ENCODE assay signal across 15 mouse cellular contexts in genomic region chr1:37617047-37617446, GRCm38 (mm10).
DNase-seq lines count a peak whose midpoint lies in the region; ATAC-seq and TF ChIP-seq lines count a peak whose summit lies in the region.
"Had no signal": no experiment of that assay in that cellular context is flagged by ENCODE, and none has a peak within 500 bp of the region (broad histone marks: within the 10 kb centered on the region; RNA-seq: fewer than 3 reads in every experiment).

No protein-coding gene starts in this region.

- no peaks in the 10 kb centered on the region for H3K36me3 ChIP-seq in limb, embryonic 11.5 days (ENCODE audit: control insufficient read depth, insufficient read depth, low read length)
- H3K36me3 ChIP-seq in limb, embryonic 10.5 days = no peaks in the 10 kb centered on the region
- H3K36me3 ChIP-seq in intestine, embryonic 14.5 days (ENCODE audit: control insufficient read depth, insufficient read depth, low read length) = no peaks in the 10 kb centered on the region
- H3K36me3 ChIP-seq in stomach, embryonic 14.5 days (ENCODE audit: control insufficient read depth, insufficient read depth, low read length) = no peaks in the 10 kb centered on the region
- no peaks in the 10 kb centered on the region for H3K36me3 ChIP-seq in midbrain, embryonic 13.5 days
- H3K36me3 ChIP-seq in heart, adult 2 months (ENCODE audit: control insufficient read depth, insufficient read depth, low read length) = no peaks in the 10 kb centered on the region
- H3K36me3 ChIP-seq: heart, embryonic 15.5 days had no signal

- H3K4me1 ChIP-seq in limb, embryonic 11.5 days (ENCODE audit: control insufficient read depth, insufficient read depth, low read length) = 0 out of 2 replicates have a peak, but pooled peaks cover 9% of the 10 kb centered on the region
- H3K4me1 ChIP-seq in limb, embryonic 10.5 days = peaks cover 53% of the 10 kb centered on the region
- peaks cover 58% of the 10 kb centered on the region for H3K4me1 ChIP-seq in intestine, embryonic 14.5 days (replicated peaks; ENCODE audit: control insufficient read depth, insufficient read depth, low read length)
- H3K4me1 ChIP-seq in stomach, embryonic 14.5 days (ENCODE audit: control insufficient read depth, insufficient read depth, low read length) = peaks cover 42% of the 10 kb centered on the region; the same call in 1 of the 2 replicates
- 0 out of 2 replicates have a peak, but pooled peaks cover 4% of the 10 kb centered on the region for H3K4me1 ChIP-seq in midbrain, embryonic 13.5 days (replicated peaks)
- peaks cover 10% of the 10 kb centered on the region for H3K4me1 ChIP-seq in heart, adult 2 months (ENCODE audit: control insufficient read depth, insufficient read depth, low read length)

- no peak overlapping the region for H3K27ac ChIP-seq in limb, embryonic 11.5 days (replicated peaks; ENCODE audit: low read depth, low read length)
- no peak overlapping the region for H3K27ac ChIP-seq in limb, embryonic 10.5 days
- H3K27ac ChIP-seq in intestine, embryonic 14.5 days (ENCODE audit: low read depth) = peak overlapping the region; percentile 71
- peak overlapping the region; percentile 82; the same call in 1 of the 2 replicates for H3K27ac ChIP-seq in stomach, embryonic 14.5 days (ENCODE audit: low read length)
- no peak overlapping the region for H3K27ac ChIP-seq in midbrain, embryonic 13.5 days
- H3K27ac ChIP-seq in heart, adult 2 months = no peak overlapping the region
- H3K27ac ChIP-seq: heart, embryonic 15.5 days had no signal

- no peak for DNase-seq in limb, embryonic 11.5 days (ENCODE audit: low spot score)
- DNase-seq in limb, embryonic 10.5 days (ENCODE audit: low spot score) = no peak
- DNase-seq in intestine, embryonic 14.5 days (ENCODE audit: low spot score) = no peak
- peak; percentile 56 for DNase-seq in thymus, postnatal 14 days
- DNase-seq in heart, adult 2 months = no peak
- DNase-seq: adrenal gland, postnatal 25 days; cerebellum, adult 2 months; heart, adult 11 months; lung, postnatal 14 days; right cerebral cortex, postnatal 25 days had no signal

- no peak overlapping the region for H3K9ac ChIP-seq in limb, embryonic 11.5 days (ENCODE audit: low read length)
- H3K9ac ChIP-seq in intestine, embryonic 14.5 days (ENCODE audit: low read length) = no peak overlapping the region
- no peak overlapping the region for H3K9ac ChIP-seq in stomach, embryonic 14.5 days (replicated peaks; ENCODE audit: low read depth, low read length)
- H3K9ac ChIP-seq in midbrain, embryonic 13.5 days (replicated peaks) = no peak overlapping the region
- no peak overlapping the region for H3K9ac ChIP-seq in heart, adult 2 months (ENCODE audit: low read depth, low read length)
- H3K9ac ChIP-seq: heart, embryonic 15.5 days had no signal

- 53% methylated on average over 5 of the region's 5 CpGs for WGBS in limb, embryonic 11.5 days
- WGBS in limb, embryonic 10.5 days = 70% methylated on average over 5 of the region's 5 CpGs
- WGBS in intestine, embryonic 14.5 days = 67% methylated on average over 5 of the region's 5 CpGs
- 58% methylated on average over 5 of the region's 5 CpGs for WGBS in stomach, embryonic 14.5 days
- WGBS in midbrain, embryonic 13.5 days = 85% methylated on average over 5 of the region's 5 CpGs
- WGBS in heart, adult 2 months = 87% methylated on average over 5 of the region's 5 CpGs

- no peak for TF ChIP-seq POLR2A in heart, adult 2 months (IDR thresholded peaks at IDR 0.05; ENCODE audit: insufficient read depth, low read depth, low read length)

- TF ChIP-seq EP300 in heart, adult 2 months (IDR thresholded peaks at IDR 0.05; ENCODE audit: insufficient read depth, low read depth, low read length) = no peak

- H3K9me3 ChIP-seq in limb, embryonic 11.5 days (ENCODE audit: control insufficient read depth, low read length) = no peaks in the 10 kb centered on the region
- no peaks in the 10 kb centered on the region for H3K9me3 ChIP-seq in limb, embryonic 10.5 days (replicated peaks)
- no peaks in the 10 kb centered on the region for H3K9me3 ChIP-seq in intestine, embryonic 14.5 days (ENCODE audit: control insufficient read depth, low read length)
- H3K9me3 ChIP-seq in stomach, embryonic 14.5 days (ENCODE audit: control insufficient read depth, low read depth, low read length) = no peaks in the 10 kb centered on the region
- H3K9me3 ChIP-seq in midbrain, embryonic 13.5 days = no peaks in the 10 kb centered on the region
- H3K9me3 ChIP-seq: heart, embryonic 15.5 days; megakaryocyte, embryonic 14.5 days had no signal

- no peak for TF ChIP-seq CTCF in heart, adult 2 months (IDR thresholded peaks at IDR 0.05)

- peak; percentile 35; the same call in 1 of the 2 replicates for ATAC-seq in limb, embryonic 11.5 days (ENCODE audit: insufficient number of reproducible peaks, low FRiP score, low TSS enrichment, low read depth)
- peak; percentile 18; the same call in 1 of the 2 replicates for ATAC-seq in intestine, embryonic 14.5 days (replicated peaks; ENCODE audit: low FRiP score, low TSS enrichment, low read depth)
- ATAC-seq in stomach, embryonic 14.5 days (ENCODE audit: insufficient number of reproducible peaks, insufficient read depth, low FRiP score, low read depth) = no peak
- ATAC-seq in midbrain, embryonic 13.5 days = no peak
- no peak for ATAC-seq in megakaryocyte-erythroid progenitor cell, adult 5-6 weeks (replicated peaks; ENCODE audit: low FRiP score, low TSS enrichment, poor library complexity, severe bottlenecking)

- no peaks in the 10 kb centered on the region for H3K27me3 ChIP-seq in limb, embryonic 11.5 days (ENCODE audit: control insufficient read depth, insufficient read depth, low read length)
- no peaks in the 10 kb centered on the region for H3K27me3 ChIP-seq in limb, embryonic 10.5 days (ENCODE audit: low read depth, poor library complexity, severe bottlenecking)
- no peaks in the 10 kb centered on the region for H3K27me3 ChIP-seq in intestine, embryonic 14.5 days (replicated peaks; ENCODE audit: control insufficient read depth, insufficient read depth, low read length)
- no peaks in the 10 kb centered on the region for H3K27me3 ChIP-seq in stomach, embryonic 14.5 days (ENCODE audit: control insufficient read depth, insufficient read depth, low read length)
- no peaks in the 10 kb centered on the region for H3K27me3 ChIP-seq in midbrain, embryonic 13.5 days
- H3K27me3 ChIP-seq in heart, adult 2 months (ENCODE audit: control insufficient read depth, insufficient read depth, low read length) = no peaks in the 10 kb centered on the region
- H3K27me3 ChIP-seq: heart, embryonic 15.5 days had no signal

- H3K4me3 ChIP-seq in limb, embryonic 11.5 days (ENCODE audit: low read depth, low read length) = no peak overlapping the region
- no peak overlapping the region for H3K4me3 ChIP-seq in limb, embryonic 10.5 days
- no peak overlapping the region for H3K4me3 ChIP-seq in intestine, embryonic 14.5 days (ENCODE audit: low read depth, low read length)
- no peak overlapping the region for H3K4me3 ChIP-seq in stomach, embryonic 14.5 days (ENCODE audit: low read depth, low read length)
- no peak overlapping the region for H3K4me3 ChIP-seq in midbrain, embryonic 13.5 days (replicated peaks)
- no peak overlapping the region for H3K4me3 ChIP-seq in heart, adult 2 months
- H3K4me3 ChIP-seq: heart, embryonic 15.5 days had no signal

- H3K4me2 ChIP-seq in limb, embryonic 11.5 days (ENCODE audit: low read depth, severe bottlenecking) = no peak overlapping the region
- H3K4me2 ChIP-seq in intestine, embryonic 14.5 days (ENCODE audit: low read length) = no peak overlapping the region
- no peak overlapping the region for H3K4me2 ChIP-seq in stomach, embryonic 14.5 days (replicated peaks; ENCODE audit: low read depth, low read length)
- H3K4me2 ChIP-seq in midbrain, embryonic 13.5 days (replicated peaks) = no peak overlapping the region
- H3K4me2 ChIP-seq: heart, embryonic 15.5 days had no signal

- intact Hi-C loops in heart, adult 2 months (cut with DNase I) = no loop called here

- H3K79me2 ChIP-seq in heart, adult 2 months (replicated peaks; ENCODE audit: control insufficient read depth, insufficient read depth, low read length) = no peaks in the 10 kb centered on the region

Comparison
In these comparisons a context has a peak if more than half of its experiments do, and no peak if none do; other contexts are left out.
1. ATAC-seq: peak in limb, embryonic 11.5 days (single experiment) and intestine, embryonic 14.5 days (single experiment); none in stomach, embryonic 14.5 days (single experiment), midbrain, embryonic 13.5 days (single experiment) and megakaryocyte-erythroid progenitor cell, adult 5-6 weeks (single experiment).
2. H3K27ac ChIP-seq: peak in intestine, embryonic 14.5 days (single experiment) and stomach, embryonic 14.5 days (single experiment); none in limb, embryonic 11.5 days (single experiment), limb, embryonic 10.5 days (single experiment), midbrain, embryonic 13.5 days (single experiment) and heart, adult 2 months (single experiment).